Mouse (Mus musculus) testis, adult 2 months (tissue): ENCODE measurements around the gene Optn.

ENCODE experiments used
- CTCF ChIP-seq: fragments of 200-500 bp; IDR thresholded peaks from 2 replicates; pipeline ENCODE4 v1.5.1; 2012; ENCODE audit warnings: low read depth, mild to moderate bottlenecking, inconsistent platforms, low read length, moderate library complexity; ENCODE audit not compliant: control insufficient read depth, insufficient read depth, insufficient replicate concordance
- POLR2A ChIP-seq: fragments of 200-500 bp; IDR thresholded peaks from 2 replicates; pipeline ENCODE4 v1.6.1; 2012; ENCODE audit warnings: low read depth, mild to moderate bottlenecking, inconsistent platforms, low read length, moderate library complexity; ENCODE audit not compliant: control insufficient read depth

- TF ChIP-seq POLR2A (no peak), CTCF (no peak)
Measured at GRCm38 (mm10) chr2:4993584-4993983, 70.3 kb downstream of the Optn start.
